Mouse (Mus musculus) thymus, adult 2 months (tissue): ENCODE measurements around the gene Fgd1.

Source experiments
- CTCF ChIP-seq: fragments of 200-500 bp; IDR thresholded peaks from 2 replicates; pipeline ENCODE4 v1.5.1; 2012; ENCODE audit warnings: mild to moderate bottlenecking, control low read depth, low read length, moderate library complexity, borderline replicate concordance; ENCODE audit not compliant: control insufficient read depth, poor library complexity, insufficient read depth; ENCODE audit errors: extremely low read depth
- POLR2A ChIP-seq: fragments of 200-500 bp; IDR thresholded peaks from 2 replicates; pipeline ENCODE4 v1.6.1; 2012; ENCODE audit warnings: mild to moderate bottlenecking, low read length, control low read depth, moderate library complexity; ENCODE audit not compliant: control insufficient read depth, poor library complexity, insufficient read depth; ENCODE audit errors: extremely low read depth

DNA sequence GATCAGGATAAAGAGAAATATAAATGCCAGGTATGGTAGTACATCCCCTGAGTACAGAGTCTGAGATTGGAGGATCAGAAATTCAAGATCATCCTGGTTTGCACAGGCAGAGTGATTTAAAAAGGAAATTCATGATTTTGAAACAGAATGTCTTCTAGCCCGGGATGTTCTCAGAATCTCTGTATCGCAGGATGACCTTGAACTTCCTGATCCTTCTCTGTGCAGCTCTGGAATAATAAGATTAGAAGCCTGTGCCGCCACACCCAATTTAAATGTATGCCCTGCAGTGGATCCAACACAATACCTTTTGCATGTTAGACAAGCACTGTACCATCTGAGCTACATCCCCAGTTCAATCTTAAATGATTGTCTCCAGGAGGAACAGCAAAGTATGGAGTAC lies 27.2 kb upstream of the Fgd1 start:
- TF ChIP-seq CTCF (no peak), POLR2A (no peak)
